Mouse (Mus musculus) liver, adult 2 months (tissue): ENCODE results near the gene Rpl6.

Experiments used
- CTCF ChIP-seq: fragments of 200-500 bp; IDR thresholded peaks from 2 replicates; pipeline ENCODE4 v1.5.1; 2011; ENCODE audit warnings: low read depth, low read length, control low read depth
- POLR2A ChIP-seq: fragments of 200-500 bp; IDR thresholded peaks from 2 replicates; pipeline ENCODE4 v1.6.1; 2011; ENCODE audit warnings: low read length, control low read depth; ENCODE audit not compliant: insufficient read depth; ENCODE audit errors: extremely low read depth

DNA sequence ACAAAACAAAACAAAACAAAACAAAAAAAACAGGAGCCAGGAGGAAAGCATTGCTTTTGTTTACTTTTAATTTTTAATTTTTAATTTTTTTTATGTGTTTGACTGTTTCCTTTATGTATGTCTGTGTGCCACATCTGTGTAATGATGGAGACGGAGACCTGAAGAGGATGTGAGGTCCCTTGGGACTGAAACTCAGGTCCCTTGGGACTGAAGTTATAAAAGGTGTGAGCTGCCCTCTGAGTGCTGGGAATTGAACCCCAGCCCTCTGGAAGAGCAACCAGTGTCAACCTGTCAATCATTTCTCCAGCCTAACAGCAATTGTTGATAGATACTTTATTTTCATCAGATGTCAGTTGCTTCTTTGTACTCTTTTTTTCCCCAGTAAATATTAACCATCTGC lies 14.9 kb downstream of the Rpl6 start:
- TF ChIP-seq CTCF (no peak), POLR2A (no peak)
